Mouse (Mus musculus): ENCODE measurements around the gene RPS10-NUDT3.
"Not testable (repeated sequence)": the region's sequence is repeated elsewhere in the genome, so short reads cannot be mapped to it uniquely, and the experiment has no call there.

Gene RPS10-NUDT3

DNA sequence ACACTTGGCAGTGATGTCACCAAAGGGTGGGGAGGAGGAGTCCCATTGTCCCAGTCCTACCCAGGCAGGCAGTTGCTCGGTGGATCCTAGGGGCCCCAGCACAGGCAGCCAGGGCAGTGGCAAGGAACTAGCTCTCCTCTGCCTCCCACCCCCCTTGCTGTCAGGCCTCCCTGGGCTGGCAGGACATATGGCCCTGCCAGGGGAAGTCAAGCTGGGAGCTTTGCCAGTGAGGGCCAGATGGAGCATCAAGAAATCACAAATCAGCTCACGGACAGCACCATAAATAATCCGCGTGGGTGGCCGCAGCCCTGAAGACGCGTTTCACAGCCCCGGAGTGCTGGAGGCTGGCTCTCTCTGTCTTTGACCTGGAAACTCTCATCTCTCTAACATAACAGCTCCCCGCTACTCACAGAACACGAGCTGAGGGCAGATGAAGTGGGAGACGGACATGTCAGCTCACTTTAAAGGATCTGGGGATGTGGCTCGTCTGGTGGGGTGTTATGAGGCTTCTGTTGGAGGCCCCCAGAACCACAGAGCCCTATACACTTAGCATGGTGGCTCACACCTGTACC is 7.6 kb upstream of the RPS10-NUDT3 start:
- peak; percentile 76 for DNase-seq (ENCODE audit: low read depth, low spot score)

DNA sequence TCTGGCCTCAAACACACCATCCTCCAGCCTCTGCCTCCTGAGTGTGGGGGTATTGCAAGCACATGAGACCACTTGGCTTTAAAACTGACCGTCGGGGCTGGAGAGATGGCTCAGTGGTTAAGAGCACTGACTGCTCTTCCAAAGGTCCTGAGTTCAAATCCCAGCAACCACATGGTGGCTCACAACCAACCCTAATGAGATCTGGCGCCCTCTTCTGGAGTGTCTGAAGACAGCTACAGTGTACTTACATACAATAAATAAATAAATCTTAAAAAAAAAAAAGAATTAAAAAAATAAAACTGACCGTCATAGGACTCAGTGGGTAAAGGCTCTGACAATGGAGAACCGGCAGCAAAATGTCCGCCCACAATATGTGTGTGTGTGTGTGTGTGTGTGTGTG is 4.8 kb upstream of the RPS10-NUDT3 start:
- DNase-seq (ENCODE audit: low read depth, low spot score): not testable (repeated sequence)

DNA sequence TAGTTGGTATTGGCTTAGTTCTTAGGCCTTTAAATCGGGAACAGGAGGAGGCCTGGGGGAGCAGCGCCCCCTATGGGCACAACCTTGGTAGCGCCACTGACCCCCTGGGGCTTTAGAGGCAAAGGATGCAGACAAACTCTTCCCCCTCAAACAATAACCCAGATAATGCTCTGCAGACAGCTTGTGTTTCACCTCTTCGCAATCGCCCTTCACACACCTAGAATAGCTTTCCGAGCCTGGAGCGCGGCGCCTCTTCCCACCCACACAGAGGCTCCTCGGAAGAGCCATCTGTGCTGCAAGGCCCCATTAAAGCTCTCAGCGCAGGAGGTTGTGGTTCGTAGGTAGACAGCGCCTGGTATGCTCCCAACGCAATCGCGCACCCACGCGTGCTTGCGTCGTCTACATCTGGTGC is 3.9 kb upstream of the RPS10-NUDT3 start:
- no peak for DNase-seq (ENCODE audit: low read depth, low spot score)

DNA sequence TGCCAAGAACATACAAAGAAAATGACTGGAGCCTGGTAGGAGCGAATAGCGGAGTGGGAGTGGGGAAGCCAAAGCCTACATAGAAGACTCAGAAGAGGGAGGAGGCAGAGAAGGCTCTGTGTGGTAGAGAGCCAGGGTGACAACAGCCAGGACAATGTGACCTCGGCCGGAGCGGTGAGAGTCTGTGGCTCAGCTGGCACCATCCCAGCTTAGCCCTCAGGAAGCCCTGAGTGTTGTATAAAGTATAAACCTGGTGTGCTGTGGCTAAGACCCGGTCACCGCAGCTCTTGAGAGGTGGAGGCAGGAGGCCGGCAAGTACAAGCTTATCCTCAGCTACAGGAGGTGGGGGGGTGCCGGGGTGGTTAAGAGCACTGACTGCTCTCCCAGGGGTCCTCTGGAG is 2.3 kb upstream of the RPS10-NUDT3 start:
- no peak for DNase-seq (ENCODE audit: low read depth, low spot score)

DNA sequence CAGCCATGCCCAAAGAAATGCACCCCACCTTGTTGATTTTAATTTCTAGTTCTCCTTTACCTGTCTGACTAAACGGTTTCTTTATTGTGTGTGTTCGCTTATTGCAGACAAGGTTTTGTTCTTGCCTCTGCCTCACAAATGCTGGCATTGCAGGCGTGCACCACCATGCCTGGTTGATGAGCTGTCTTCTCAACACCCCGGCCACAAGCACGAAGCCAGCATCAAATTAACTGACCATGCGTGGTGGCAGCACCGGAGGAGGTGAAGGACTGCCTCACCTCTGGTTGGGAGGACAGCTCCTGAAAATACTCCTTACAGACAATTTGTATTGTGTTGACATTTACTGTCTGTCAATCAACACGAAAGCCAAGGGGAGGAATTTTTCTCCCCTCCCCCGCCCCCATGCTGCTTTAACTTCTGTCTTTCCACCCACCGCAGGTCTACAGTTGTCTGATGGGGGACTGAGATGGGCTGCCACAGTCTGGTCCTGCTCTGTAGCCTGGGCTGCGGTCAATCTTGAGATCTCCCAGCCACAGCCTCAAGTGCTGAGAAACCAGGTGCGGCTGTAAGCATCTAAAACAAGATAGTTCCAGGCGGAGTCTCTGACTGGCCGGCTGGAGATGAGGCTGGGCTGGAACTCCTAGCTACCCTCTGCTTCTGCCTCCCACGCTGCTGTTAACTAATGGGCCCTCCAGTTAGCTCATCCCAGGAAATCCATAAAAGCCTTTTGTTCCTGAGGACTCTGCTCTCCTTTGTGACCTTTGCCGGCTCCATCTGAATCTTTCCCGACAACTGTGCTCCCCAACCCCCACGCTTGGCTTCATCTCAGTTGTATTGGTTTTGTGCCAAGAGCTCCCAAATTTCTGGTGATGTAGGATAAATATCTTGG is 1.4 kb upstream of the RPS10-NUDT3 start, which contains the start of gene Rps10:
Gene Rps10 (minus strand): TSS at position 538 of the 889 bp plus-strand sequence.
- DNase-seq (ENCODE audit: low read depth, low spot score): no peak

DNA sequence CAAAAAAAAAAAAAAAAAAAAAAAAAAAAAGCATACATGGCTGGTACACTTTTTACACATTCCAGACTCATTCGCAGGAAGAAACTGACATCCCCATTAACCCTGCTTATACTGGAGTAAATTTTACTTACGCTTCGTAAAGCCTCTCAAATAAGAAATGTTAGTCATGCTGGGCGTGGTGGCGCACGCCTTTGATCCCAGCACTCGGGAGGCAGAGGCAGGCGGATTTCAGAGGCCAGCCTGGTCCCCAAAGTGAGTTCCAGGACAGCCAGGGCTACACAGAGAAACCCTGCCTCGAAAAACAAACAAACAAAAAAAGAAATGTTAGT is 517 bp upstream of the RPS10-NUDT3 start:
- DNase-seq (ENCODE audit: low read depth, low spot score): not testable (repeated sequence)

DNA sequence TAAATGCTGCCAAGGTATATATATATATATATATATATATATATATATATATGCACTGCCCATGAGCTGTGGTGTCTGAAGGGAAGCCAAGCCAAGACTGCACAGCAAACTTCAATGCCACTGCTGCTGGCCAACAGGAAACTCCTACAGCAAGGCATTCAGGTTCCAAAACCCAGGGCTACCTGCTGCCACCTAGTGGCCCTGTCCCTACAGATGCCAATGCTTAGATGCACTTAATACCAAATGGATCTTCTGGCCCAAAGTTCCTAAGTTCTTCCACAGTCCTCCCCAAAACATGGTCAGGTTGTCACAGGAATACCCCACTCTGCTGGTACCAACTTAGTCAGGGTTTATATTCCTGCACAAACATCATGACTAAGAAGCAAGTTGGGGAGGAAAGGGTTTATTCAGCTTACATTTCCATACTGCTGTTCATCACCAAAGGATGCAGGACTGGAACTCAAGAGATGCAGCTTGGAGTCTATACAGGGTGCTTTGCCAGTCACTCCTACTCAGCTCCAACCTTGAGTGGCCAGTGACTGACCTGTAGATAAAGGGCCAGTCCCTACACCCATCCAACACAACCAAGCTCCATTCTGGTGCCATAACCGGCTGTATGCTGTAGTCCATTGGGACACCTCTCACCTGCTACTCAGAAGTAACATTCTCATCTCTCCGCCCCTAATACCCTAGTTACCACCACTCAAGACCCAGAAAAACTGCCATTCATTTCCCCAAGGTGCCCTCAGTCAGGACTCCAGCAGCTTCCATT is 5.6 kb downstream of the RPS10-NUDT3 start:
- peak; percentile 97 for DNase-seq (ENCODE audit: low read depth, low spot score)

DNA sequence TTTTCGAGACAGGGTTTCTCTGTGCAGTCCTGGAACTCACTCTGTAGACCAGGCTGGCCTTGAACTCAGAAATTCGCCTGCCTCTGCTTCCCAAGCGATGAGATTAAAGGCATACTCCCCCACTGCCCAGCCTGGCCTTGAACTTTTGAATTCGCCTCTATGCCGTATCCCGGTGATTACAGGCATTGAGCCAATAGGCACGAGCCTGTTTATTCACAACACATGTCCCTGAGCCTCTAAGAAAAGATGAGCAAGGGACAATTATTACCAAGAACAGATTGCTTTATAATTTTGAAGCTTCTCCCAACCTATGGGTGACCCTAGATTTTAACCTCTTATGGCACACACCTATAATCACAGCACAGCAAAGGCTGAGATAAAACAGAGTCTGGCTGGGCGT is 6.6 kb downstream of the RPS10-NUDT3 start:
- no peak for DNase-seq (ENCODE audit: low read depth, low spot score)

DNA sequence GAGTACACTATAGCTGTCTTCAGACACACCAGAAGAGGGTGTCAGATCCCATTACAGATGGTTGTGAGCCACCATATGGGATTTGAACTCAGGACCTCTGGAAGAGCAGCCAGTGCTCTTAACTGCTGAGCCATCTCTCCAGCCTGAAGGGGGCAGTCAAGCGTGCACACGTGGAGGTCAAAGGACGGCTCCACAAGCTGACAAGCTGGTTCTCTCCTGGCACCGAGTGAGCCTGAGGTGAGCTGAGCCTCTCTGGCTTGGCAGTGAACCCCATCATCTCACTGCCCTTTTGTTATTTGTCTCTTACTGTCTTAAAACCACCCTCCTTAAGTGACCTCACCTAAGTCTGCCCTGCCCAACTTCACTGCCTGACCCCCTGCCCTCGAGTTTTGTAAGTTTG is 7.6 kb downstream of the RPS10-NUDT3 start:
- DNase-seq (ENCODE audit: low read depth, low spot score): peak; percentile 36

DNA sequence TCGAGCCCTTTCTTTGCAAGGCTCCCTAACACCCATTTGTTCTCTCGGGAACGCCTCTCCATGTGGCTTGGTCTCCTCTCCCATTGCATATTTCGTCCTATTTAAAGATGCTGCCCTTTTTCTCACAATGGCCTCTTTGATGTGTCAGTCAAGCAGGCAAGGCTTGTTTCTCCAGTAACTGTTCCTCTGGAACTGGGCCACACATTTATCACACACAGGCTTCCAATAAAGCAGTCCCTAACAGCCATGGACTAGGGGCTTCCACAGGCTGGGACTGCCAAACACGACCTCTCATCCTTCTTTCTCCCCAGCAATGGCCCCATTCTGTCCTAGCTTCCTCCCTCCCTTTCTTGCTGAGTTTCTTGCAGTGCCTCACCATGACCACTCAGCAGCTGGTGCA is 8.3 kb downstream of the RPS10-NUDT3 start:
- peak; percentile 38 for DNase-seq (ENCODE audit: low read depth, low spot score)

DNA sequence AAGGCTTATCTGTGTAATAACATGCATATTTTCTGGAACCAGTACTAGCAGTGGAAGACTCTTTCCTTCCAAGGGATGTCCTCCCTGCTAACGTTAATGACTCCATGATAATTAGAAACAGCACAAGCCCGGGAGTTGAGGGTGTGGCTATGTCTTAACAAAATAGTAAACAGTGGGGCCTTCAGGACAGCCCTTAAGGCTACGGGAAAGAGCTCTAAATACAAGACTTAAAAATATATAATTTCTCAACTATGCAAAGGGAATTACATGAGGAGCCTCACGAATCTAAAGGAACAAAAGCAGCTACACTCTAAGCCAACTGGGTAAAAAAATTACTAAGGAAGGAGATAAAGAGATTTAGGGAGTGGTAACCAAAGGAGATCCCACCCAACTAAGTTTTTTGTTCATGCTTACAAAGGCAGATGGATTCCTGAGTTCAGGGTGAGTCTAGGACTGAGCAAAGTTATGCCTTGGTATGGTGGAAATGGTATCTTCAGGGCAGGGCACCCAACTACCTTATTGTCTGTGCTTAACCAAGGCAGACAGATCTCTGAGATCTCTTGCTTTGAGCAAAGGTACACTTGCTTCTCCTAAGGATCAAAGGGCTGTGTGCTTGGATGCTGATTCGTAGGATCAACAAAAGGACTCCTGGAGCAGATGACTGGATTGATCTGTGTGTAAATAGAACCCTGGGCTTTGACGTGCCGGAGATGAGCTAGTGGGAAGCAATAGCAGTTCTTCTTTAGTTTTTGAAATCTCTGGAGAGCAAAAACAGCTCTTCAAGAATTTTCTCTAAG is 9.4 kb downstream of the RPS10-NUDT3 start:
- no peak for DNase-seq (ENCODE audit: low read depth, low spot score)

DNA sequence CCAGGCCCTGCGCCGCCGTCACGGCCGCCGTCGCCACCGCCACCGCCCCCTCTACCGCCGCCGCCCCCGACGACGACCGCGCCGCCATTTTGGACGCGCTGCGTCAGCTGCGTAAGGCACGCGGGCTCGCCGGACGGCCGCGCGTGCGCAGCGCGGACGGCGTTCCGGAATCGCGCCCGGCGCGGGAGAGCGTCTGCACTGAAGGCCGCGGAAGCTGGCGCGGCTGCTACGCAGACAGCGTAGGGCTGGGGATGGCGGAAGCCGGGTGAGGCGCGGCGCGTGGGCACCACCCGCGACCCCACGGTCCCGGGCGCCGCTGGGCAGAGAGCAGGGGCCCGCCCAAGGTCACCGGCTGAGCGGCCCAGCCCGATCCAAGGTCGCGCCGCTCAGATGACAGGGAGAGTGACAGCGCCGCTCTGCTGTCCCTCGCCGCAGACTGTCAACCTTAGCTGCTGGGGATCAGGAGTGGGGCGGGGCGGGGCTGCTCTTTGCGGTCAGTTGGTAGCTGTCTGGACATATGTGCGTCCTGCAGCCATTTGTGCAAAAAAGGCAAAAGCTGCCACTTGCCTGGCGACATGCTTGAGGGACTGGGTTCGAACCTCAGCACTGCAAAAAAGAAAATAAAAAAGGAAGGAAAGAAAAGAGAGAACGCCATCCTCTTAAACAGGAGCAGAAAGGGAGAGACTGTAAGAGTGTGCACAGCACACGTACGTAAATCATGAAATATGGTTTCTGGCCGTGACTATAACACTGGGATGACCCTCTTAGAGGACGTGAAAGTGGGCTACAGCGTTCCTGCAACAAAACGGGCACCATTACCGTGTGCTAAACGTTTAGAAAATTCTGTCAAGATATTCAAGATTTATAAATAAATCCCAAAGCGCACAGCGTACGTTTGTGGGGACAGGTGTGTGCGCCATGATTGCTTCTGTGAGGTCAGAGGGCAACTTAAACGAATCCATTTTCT is 11.4 kb downstream of the RPS10-NUDT3 start, which contains the start of gene Nudt3:
Gene Nudt3 (minus strand): TSS at position 136 of the 967 bp plus-strand sequence.
- peak; percentile 83 for DNase-seq (ENCODE audit: low read depth, low spot score)

DNA sequence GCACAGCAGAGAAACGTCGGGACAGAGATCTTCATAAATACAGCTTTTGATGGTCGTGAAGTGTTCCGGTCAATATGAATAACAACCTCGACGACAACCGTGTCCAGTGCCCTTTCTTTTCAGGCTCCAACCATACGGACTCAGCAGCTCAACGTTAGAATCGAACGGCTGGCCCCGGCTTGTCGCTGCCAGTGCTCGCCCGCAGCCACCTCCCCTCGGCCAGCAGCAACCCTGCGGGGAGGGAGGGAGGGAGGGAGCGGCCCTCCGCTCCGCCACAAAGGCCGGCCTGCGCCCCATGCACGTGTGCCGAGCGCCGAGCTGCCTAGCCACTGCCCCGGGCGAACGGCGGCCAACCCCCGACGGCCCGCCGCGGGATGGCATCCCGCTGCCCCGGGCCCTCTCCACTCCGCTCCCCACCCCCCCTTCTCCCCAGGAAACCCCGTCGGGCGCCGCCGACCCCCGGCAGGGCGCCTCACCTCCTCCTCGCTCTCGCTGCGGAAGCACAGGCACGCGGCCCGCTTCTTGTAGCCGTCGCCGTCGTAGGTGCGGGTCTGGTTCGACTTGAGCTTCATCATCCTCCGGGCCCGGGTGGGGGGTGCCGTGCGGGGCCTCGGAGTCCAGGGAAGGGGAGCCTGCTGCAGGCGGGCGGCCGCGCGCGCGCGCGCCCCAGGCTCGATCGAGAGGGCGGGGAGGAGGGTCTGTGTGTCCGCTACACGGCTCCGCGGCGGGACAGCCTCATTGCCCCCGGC is 12.2 kb downstream of the RPS10-NUDT3 start:
- peak; percentile 61 for DNase-seq (ENCODE audit: low read depth, low spot score)

DNA sequence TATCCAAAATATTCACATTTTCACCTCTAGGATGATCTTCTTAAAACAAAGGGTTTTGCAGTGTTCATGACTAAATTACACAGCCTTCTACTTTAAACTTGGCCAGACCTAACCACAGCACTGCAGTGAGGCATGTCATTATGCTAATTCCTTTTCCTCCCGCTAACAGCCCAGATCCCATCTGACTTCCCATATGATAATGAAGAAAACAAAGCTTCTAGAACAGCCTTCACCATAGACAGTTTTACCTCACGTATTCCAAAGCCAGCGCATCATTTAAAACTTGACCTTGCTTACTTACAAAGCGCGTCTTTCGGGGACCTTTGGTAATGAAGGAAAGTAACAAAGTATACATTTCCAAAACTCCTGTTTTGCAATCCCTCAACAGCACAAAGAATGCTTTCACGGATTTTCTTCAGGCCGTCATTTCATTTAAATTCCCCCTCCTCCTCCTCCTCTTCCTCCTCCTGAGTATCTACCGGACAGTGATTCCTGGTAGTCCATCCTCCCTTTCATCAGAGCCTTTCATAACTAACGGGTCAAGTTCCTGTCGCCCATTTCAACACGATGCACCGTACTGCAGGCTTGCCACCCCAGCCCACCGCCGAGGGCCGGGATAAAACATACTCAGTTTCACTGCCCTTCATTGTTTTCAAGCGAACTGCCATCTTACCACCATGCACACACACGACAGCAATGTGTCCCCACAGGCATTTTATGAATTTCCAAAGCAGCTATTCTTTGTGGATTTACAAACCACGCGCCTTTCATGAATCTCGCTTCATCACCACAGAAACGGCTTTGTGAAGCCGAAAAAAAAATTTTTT is 13.1 kb downstream of the RPS10-NUDT3 start:
- peak; percentile 46 for DNase-seq (ENCODE audit: low read depth, low spot score)

DNA sequence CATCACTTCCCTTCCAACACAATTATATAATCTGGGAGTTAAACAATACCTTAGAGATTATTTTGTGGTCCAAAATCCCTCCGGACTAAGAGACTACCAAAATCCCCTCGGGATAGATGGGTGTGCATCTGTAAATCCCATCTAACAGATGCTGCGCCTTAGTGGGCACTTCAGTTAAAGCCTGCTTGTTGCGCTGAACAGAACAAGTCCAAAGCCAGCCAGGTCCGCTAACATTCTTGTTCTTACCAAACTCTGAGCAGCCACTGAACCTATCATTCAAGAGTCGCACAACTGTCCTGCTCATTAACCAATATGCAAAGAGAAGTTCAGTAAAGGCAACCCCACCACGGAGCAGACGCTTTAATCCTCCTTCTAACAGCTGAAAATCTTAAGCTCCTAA is 13.9 kb downstream of the RPS10-NUDT3 start:
- no peak for DNase-seq (ENCODE audit: low read depth, low spot score)

DNA sequence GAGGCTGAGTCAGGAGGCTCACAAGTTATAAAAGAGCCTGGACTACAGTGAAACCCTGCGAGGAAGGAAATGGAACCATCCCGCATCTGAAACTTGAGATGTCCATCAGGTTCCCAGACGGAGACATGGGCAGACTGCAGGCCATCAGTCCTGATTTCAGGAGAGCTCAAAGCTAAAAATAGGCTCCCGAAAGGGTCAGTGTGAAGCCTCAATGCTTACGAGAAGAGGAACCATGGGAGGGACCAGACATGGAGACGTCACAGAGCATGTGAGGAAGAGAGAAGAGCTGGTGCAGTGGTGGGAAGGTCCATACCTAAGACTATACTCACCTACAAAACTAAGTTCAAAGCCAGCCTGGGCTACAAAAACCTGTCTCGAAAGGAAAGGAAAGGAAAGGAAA is 19.6 kb downstream of the RPS10-NUDT3 start:
- DNase-seq (ENCODE audit: low read depth, low spot score): no peak

DNA sequence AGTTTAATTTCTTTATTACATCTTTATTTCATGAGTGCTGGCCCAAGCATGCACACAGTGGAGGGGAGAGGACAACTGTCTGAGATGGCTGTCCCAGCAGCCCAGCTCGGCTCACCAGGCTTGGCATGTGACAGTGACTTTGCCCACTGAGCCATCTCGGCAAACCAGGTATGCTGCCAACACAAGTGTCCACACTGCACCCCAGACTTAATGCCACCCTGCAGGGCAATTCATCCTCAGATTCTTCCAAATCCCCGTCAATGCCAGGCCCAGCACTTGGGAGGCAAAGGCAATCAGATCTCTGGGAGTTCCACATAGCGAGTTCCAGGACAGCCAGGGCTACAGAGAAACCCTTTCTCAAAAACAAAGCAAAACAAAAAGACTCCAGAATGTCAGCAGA is 22.0 kb downstream of the RPS10-NUDT3 start:
- DNase-seq (ENCODE audit: low read depth, low spot score): no peak

DNA sequence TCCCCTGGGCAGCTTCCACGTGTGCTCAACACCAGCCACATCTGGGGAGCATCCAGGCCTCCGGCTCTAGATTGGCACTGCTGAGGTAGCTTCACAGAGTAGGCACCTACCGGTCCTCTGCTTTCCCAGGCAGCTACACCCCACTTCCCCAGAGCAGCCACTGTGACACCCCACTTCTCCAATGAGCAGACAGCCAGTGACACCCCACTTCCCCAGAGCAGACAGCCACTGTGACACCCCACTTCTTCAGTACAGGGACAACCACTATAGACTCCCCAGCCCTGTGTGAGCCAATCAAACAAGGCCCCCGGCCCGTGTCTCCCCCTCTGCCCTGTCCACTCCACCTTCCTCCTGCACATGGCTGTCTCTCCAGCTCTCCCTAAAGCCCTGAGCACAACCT is 23.0 kb downstream of the RPS10-NUDT3 start:
- DNase-seq (ENCODE audit: low read depth, low spot score): no peak

DNA sequence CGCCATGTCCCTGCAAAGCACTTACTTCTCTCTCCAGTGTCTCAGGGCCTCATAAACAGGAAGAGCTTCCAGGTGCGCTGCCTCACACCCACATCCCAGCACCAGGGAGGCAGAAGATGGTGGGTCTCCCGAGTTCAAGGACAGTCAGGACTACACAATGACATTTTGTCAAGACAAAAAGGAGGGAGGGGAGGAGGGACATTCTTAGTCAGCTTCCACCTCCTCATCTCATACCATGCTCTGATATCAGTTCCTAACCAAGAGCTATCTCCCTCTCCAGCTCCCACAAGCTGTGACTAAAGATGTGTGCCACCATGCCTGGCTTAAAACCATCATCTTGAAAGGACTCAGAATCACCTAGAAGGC is 23.5 kb downstream of the RPS10-NUDT3 start:
- DNase-seq (ENCODE audit: low read depth, low spot score): no peak
